Mouse (Mus musculus) liver, embryonic 11.5 days (tissue): Measurements from ENCODE around the gene Gm49403. TPM values are rescaled to one million over a fixed set of nuclear protein-coding genes. Genes with fewer than 3 reads are reported as not detected.

Source experiments
- ATAC-seq: fragments of 200-750 bp; cut with Nextera tagmentation; replicated peaks from 2 replicates; pipeline ENCODE4 v1.8.0; 2017; ENCODE audit warnings: moderate number of reproducible peaks, mild to moderate bottlenecking, moderate TSS enrichment, moderate library complexity; ENCODE audit not compliant: low FRiP score
- DNase-seq: peaks from one replicate; pipeline ENCODE4 v3.0.0-alpha.2; 2017; ENCODE audit warnings: low spot score
- H3K27ac ChIP-seq: fragments of 300-500 bp; sonication (generic); 2 replicates; pipeline ENCODE4 v1.5.1; 2014; ENCODE audit warnings: mild to moderate bottlenecking, low read depth, low read length, control low read depth
- H3K27me3 ChIP-seq: fragments of 300-500 bp; sonication (generic); replicated peaks from 2 replicates; pipeline ENCODE4 v1.6.1; 2014; ENCODE audit warnings: low read length, mixed read lengths; ENCODE audit not compliant: control insufficient read depth, insufficient read depth
- H3K36me3 ChIP-seq: fragments of 300-500 bp; sonication (generic); 2 replicates; pipeline ENCODE4 v1.6.1; 2014; ENCODE audit warnings: mild to moderate bottlenecking, low read length, moderate library complexity, mixed read lengths; ENCODE audit not compliant: control insufficient read depth, insufficient read depth
- H3K4me1 ChIP-seq: fragments of 300-500 bp; sonication (generic); replicated peaks from 2 replicates; pipeline ENCODE4 v1.6.1; 2014; ENCODE audit warnings: low read length, mixed read lengths; ENCODE audit not compliant: control insufficient read depth, insufficient read depth
- H3K4me2 ChIP-seq: fragments of 300-500 bp; sonication (generic); 2 replicates; pipeline ENCODE4 v1.6.1; 2014; ENCODE audit warnings: mild to moderate bottlenecking, control low read depth, moderate library complexity
- H3K4me3 ChIP-seq: fragments of 300-500 bp; sonication (generic); 2 replicates; pipeline ENCODE4 v1.5.1; 2014; ENCODE audit warnings: low read depth, low read length, control low read depth
- H3K9ac ChIP-seq: fragments of 300-500 bp; sonication (generic); 2 replicates; pipeline ENCODE4 v1.6.1; 2014; ENCODE audit warnings: low read depth, low read length, control low read depth
- H3K9me3 ChIP-seq: fragments of 300-500 bp; sonication (generic); 2 replicates; pipeline ENCODE4 v1.6.1; 2016; ENCODE audit warnings: low read length, inconsistent platforms, mixed read lengths; ENCODE audit not compliant: control insufficient read depth
- WGBS: fragments of 180-500 bp; shearing (Covaris S2); extraction: QIAGEN DNeasy Blood & Tissue Kit; methylation state at CpG from one replicate; pipeline ENCODE4 v1.1.7; 2014; 5-methylcytosine and 5-hydroxymethylcytosine counted together
- polyA plus RNA-seq: library from polyadenylated mRNA; unstranded; fragments of >200 nt; fragmentation: Nextera tagmentation; extraction: Ambion mirVana; gene quantifications from 2 replicates; pipeline ENCODE4 v1.2.1, GENCODE M21; 2014

The Gm49403 gene
- polyA plus RNA-seq, 1 experiment from 2014 or later: not detected

DNA sequence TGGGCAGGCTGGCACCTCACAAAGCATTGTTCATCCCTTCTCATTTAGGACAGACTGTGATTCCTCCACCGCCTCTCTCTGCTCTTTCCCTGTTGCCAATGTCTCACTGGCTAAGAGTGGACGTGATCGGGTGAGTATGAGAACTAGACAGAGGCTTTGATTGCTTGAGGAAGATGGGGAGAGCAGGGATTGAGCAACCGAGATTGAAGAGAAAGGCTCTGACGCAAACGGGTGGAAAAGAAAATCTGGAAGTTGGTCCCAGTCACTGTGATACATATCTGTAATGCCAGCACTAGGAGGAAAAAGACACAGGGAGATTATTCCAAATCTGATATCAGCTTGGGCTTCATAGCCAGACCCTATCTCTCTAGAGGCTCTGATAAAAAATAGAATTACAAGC is 40.8 kb upstream of the Gm49403 start:
- no peak for DNase-seq
- 76% methylated on average over 6 of the region's 6 CpGs for WGBS
- Histone ChIP-seq H3K27me3 (no peaks in the 10 kb centered on the region), H3K36me3 (peaks cover 6% of the 10 kb centered on the region; the same call in 1 of the 2 replicates), H3K27ac (no peak overlapping the region), H3K4me2 (no peak overlapping the region), H3K4me1 (peaks cover 30% of the 10 kb centered on the region), H3K9ac (no peak overlapping the region), H3K9me3 (no peaks in the 10 kb centered on the region), H3K4me3 (no peak overlapping the region)
- no peak for ATAC-seq

DNA sequence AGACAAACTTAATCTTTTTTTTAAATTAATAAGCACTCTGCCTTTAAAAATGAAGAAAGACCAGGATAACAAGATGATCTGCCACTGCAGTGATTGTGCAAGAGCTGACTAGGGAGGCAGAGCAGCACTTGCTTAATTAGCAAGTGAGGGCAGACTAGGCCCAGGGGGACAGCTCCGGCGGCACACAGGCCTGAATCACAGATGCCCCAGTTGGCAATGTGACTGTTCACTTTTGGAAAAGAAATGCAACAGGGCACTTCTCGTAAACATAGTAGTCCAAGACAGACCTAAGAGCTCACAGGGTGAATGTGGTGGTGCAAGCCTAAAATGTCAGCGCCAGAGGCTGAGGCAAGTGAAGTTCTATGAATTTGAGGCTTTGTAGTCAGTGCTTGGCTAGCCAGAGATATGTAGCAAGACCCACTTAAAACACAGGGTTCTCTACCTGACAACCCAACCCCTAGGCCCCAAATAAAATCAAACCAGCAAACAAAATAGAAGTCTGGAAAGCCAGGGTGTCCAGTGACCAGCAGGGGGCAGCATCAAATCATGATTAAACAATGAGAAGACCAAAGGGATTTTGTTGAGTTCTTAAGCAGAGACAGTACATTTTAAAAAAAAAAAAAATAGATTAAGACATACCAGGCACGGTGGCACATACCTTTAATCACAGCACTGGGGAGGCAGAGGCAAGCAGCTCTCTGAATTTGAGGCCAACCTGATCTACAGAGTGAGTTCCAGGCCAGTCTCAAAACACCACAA is 39.2 kb upstream of the Gm49403 start:
- DNase-seq: peak; percentile 71
- no peak overlapping the region for H3K27ac ChIP-seq
- peaks cover 8% of the 10 kb centered on the region; the same call in 1 of the 2 replicates for H3K36me3 ChIP-seq
- no peak for ATAC-seq
- H3K27me3 ChIP-seq: no peaks in the 10 kb centered on the region
- H3K4me2 ChIP-seq: no peak overlapping the region
- no peak overlapping the region for H3K9ac ChIP-seq
- H3K9me3 ChIP-seq: no peaks in the 10 kb centered on the region
- no peak overlapping the region for H3K4me3 ChIP-seq
- WGBS: 67% methylated on average over 5 of the region's 5 CpGs
- peaks cover 14% of the 10 kb centered on the region for H3K4me1 ChIP-seq

DNA sequence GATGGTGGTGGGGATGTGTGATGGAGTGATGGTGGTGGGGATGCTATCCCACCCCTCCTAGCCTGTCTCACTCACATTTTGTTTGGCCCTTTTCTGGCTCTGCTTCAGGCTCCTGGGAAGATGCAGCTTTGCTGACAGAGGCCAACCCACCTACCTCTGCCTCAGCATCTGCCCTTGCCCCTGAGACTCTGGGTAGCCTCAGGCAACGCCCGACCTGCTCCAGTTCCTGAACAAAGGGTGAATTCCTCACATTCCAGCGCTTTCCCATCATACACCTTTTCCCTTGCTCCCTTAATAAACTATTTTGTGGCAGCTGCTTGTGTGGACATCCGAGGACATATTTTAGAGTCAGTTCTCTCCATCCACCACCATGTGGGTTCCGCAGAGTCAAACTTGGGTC is 35.4 kb upstream of the Gm49403 start:
- no peaks in the 10 kb centered on the region for H3K9me3 ChIP-seq
- 80% methylated on average over 5 of the region's 5 CpGs for WGBS
- no peak overlapping the region for H3K9ac ChIP-seq
- H3K27ac ChIP-seq: no peak overlapping the region
- no peaks in the 10 kb centered on the region for H3K27me3 ChIP-seq
- no peak overlapping the region for H3K4me2 ChIP-seq
- no peaks in the 10 kb centered on the region for H3K4me1 ChIP-seq
- DNase-seq: no peak
- peaks cover 8% of the 10 kb centered on the region; the same call in 1 of the 2 replicates for H3K36me3 ChIP-seq
- H3K4me3 ChIP-seq: no peak overlapping the region
- ATAC-seq: no peak

DNA sequence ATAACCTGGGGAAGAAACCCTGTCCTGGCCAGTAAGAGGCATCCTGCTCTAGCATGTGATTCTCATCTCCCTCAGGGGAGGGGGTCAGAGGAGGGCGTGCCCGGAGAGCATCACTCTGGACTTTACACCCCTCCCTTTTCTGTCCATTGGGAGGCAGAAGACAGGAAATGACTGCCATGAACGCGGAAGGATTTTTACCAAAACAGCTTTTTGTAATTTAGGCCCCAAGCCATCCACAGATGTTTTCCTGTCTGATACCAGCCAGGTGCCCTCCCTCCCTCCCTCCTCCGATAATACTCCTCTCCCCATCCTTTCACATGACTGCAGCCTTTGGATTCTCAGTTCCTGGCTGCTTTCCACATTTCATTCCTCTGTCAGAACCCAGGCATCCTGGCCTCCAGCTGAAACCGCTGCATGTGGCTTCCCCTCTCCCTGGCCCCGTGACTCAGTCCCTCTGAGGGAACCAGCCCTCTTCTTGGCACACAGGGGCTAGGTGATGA is 33.3 kb upstream of the Gm49403 start, which contains the start of gene Lrrn4cl:
Gene Lrrn4cl (plus strand): TSS at position 367 of the 500 bp plus-strand sequence.
- no peaks in the 10 kb centered on the region for H3K27me3 ChIP-seq
- DNase-seq (no peak), ATAC-seq (0 out of 2 replicates have a peak, but pooled peaks have one; percentile 26)
- H3K27ac ChIP-seq: no peak within 1 kb of the TSS
- no peaks in the 10 kb centered on the region for H3K9me3 ChIP-seq
- 48% methylated on average over 7 of the region's 7 CpGs for WGBS
- no peak within 1 kb of the TSS for H3K9ac ChIP-seq
- no peaks in the 10 kb centered on the region for H3K4me1 ChIP-seq
- peaks cover 8% of the 10 kb centered on the region; the same call in 1 of the 2 replicates for H3K36me3 ChIP-seq
- H3K4me3 ChIP-seq: no peak within 1 kb of the TSS
- H3K4me2 ChIP-seq: peak within 1 kb of the TSS; percentile 10; the same call in 1 of the 2 replicates

DNA sequence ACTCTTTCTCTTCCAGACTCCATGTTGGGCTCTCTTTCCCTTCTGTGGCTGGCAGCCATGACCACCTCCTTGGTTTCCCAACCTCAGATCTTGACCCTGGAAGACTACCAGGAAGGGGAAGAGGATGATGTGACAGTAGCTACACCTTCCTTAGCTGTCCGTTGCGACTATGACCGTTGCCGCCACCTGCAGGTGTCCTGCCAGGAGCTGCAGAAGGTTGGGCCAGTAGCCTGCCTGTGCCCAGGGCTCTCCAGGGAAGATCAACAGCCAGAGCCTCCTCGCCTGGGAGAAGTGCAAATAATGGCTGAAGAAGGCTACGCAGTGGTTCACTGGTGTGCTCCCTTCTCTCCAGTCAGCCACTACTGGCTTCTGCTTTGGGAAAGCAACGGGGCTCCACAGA is 32.1 kb upstream of the Gm49403 start:
- Histone ChIP-seq H3K9ac (no peak overlapping the region), H3K9me3 (no peaks in the 10 kb centered on the region), H3K27ac (no peak overlapping the region), H3K27me3 (no peaks in the 10 kb centered on the region), H3K36me3 (peaks cover 8% of the 10 kb centered on the region; the same call in 1 of the 2 replicates), H3K4me1 (no peaks in the 10 kb centered on the region), H3K4me3 (no peak overlapping the region), H3K4me2 (peak overlapping the region; percentile 10; the same call in 1 of the 2 replicates)
- WGBS: 44% methylated on average over 7 of the region's 7 CpGs
- no peak for DNase-seq
- no peak for ATAC-seq

DNA sequence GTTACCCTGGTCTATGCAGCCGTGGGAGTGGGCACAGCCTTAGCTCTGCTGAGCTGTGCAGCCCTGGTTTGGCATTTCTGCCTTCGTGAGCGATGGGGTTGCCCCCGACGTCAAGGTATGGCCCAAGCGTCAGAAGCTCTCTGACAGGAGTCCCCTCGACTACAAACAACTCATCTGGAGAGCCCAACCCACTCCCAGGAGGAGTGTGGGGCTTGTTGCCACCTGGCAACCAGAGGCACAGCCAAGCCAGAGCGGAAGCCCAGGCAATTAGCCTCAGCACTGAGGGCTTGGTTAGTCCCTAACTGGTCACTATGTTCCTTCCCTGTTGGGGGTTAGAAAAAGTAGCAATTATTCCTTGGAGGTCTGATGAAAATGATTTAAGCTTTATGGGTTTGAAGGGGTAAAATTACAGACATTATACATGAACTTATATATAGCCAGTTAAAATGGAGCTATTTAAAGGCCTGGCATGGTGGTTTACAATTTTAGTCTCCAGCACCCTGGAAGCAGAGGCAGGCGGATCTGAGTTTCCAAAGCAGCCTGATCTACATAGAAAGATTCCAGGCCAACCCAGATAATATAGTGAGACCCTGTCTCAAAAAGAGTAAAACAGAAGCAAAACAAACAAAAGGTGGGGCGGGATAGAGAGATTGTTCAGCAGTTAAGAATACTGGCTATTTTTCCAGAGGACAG is 31.3 kb upstream of the Gm49403 start:
- Histone ChIP-seq H3K27ac (no peak overlapping the region), H3K4me3 (no peak overlapping the region), H3K9ac (no peak overlapping the region), H3K4me2 (no peak overlapping the region), H3K36me3 (peaks cover 3% of the 10 kb centered on the region; the same call in 1 of the 2 replicates), H3K9me3 (no peaks in the 10 kb centered on the region), H3K4me1 (no peaks in the 10 kb centered on the region), H3K27me3 (no peaks in the 10 kb centered on the region)
- DNase-seq (no peak), ATAC-seq (no peak)
- 52% methylated on average over 10 of the region's 10 CpGs for WGBS

DNA sequence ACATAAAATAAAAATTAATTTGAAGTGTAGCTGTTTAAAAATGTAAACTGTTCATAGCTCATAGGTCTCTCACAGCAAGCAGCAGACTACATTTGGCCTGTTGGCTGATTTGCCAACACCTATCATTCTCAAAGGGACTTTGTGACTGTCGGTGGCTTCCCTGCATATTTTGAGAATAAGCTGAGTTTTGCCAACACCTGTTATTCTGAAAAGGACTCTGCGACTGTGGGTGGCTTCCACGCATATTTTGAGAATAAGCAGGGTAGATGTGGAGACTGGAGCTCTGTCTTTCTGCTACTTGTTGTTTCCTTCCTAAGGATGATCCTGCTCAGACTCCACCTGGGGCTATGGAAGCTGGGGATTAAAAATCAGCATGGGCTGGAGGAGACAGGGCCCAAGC is 30.6 kb upstream of the Gm49403 start:
- H3K27ac ChIP-seq: no peak overlapping the region
- H3K4me1 ChIP-seq: no peaks in the 10 kb centered on the region
- DNase-seq: no peak
- no peaks in the 10 kb centered on the region for H3K9me3 ChIP-seq
- 77% methylated on average over 3 of the region's 3 CpGs for WGBS
- H3K27me3 ChIP-seq: no peaks in the 10 kb centered on the region
- peaks cover 2% of the 10 kb centered on the region; the same call in 1 of the 2 replicates for H3K36me3 ChIP-seq
- no peak for ATAC-seq
- H3K9ac ChIP-seq: no peak overlapping the region
- no peak overlapping the region for H3K4me3 ChIP-seq
- no peak overlapping the region for H3K4me2 ChIP-seq

DNA sequence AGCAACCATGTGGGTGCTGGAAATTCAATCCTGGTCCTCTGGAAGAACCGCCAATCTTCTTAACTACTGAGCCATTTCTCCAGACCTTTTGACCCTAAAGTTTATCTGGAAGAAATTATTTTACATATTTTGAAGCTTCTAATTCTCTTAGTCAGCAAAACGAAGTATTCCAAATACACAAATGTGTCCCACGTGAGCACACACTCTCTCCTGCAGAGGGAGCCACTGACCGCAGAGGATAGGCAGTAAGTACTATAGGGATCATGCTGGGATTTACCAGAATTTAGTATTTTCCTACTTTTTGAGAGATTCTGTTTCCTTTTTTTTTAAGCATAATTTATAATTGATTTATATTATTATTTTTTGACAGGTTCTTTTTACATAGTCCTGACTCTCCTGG is 26.0 kb upstream of the Gm49403 start:
- H3K4me2 ChIP-seq: no peak overlapping the region
- 34% methylated on average over 4 of the region's 4 CpGs for WGBS
- no peaks in the 10 kb centered on the region for H3K36me3 ChIP-seq
- H3K4me1 ChIP-seq: no peaks in the 10 kb centered on the region
- no peaks in the 10 kb centered on the region for H3K9me3 ChIP-seq
- no peak overlapping the region for H3K9ac ChIP-seq
- no peak overlapping the region for H3K27ac ChIP-seq
- ATAC-seq: 0 out of 2 replicates have a peak, but pooled peaks have one; percentile 47
- DNase-seq: no peak
- no peak overlapping the region for H3K4me3 ChIP-seq
- H3K27me3 ChIP-seq: no peaks in the 10 kb centered on the region
